Mouse (Mus musculus): ENCODE data around the gene Xylt1. TPM values are rescaled to one million over a fixed set of nuclear protein-coding genes. Genes with fewer than 3 reads are reported as not detected.

Gene Xylt1
- polyA plus RNA-seq, 1 experiment from 2014 or later, result 1.6 TPM

DNA sequence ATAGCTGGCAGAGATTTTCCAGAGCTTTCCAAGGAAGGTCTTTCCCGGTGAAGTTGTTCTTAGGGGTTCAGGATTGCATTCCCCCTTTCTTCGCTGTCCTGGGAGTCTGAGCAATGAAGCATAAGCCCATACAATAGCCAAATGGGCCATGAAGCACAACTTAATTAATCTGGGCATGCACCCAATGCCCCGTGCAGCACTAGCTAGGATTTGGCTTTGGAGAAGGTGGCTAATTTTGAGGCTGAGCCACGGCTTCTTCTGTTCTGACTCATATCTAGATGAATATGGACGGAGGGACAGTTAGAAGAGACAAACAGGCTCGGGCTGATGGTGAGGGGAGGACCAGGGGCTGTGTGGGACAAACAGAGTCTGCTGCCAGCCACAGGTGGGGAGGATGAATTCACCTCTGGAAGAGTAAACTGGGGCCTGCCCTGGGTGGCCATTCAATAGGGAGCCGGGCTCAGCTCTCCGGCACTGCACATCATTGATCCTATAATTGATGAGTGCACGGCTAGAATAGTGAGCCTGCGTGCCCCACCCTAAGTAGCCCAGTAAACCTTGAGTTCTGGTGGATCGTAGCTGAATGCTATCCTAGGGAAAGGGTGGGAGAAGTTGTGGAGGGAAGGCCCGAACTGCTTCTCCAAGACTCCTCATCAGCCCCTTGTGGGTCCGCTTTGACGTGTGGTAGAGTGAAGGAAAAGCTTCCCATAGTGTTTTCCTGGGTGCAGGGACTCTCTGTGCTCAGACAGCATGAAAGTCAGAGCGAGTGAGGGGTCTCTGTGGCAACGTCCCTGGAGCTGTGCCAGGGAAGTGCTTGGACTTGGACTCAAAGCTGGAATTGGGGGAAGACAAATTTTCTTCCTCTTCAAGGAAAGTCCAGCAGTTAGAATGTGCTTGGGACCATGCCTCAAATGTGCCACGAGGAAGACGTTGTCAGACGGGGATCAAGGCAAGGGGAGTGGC, 92.3 kb downstream of the Xylt1 start:
- 56% methylated on average over 19 of the region's 19 CpGs for WGBS
- H3K36me3 ChIP-seq (ENCODE audit: control insufficient read depth, insufficient read depth, low read length), result no peaks in the 10 kb centered on the region
- no peak overlapping the region for H3K4me2 ChIP-seq (ENCODE audit: low read length)
- ATAC-seq (replicated peaks; ENCODE audit: low FRiP score, low TSS enrichment, low read depth) (no peak), DNase-seq (ENCODE audit: low spot score) (no peak)
- H3K27ac ChIP-seq (ENCODE audit: low read depth), result no peak overlapping the region
- H3K9ac ChIP-seq (ENCODE audit: low read length), result no peak overlapping the region
- H3K4me1 ChIP-seq (replicated peaks; ENCODE audit: control insufficient read depth, insufficient read depth, low read length), result peaks cover 7% of the 10 kb centered on the region; the same call in 1 of the 2 replicates
- no peaks in the 10 kb centered on the region for H3K27me3 ChIP-seq (replicated peaks; ENCODE audit: control insufficient read depth, insufficient read depth, low read length)
- no peak overlapping the region for H3K4me3 ChIP-seq (ENCODE audit: low read depth, low read length)
- no peaks in the 10 kb centered on the region for H3K9me3 ChIP-seq (ENCODE audit: control insufficient read depth, low read length)

DNA sequence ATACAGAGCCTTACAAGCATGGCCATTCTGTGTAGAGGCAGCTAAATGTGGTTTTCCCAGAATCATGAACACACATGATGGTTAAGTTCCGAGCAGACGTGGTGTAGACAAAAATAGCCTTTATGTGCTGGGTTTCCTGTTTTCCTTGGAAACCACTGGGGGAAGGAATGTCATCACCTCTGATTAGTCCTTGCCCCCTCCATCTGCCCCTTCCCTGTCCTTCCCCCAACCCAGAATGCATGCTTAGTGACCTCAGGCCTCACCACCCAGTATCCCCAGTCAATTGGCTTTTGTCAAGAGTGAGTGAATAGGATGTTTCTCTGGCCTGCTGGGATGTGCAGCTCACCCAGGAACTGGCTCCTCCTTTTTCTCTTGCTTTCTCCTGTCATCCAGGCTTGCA, 93.5 kb downstream of the Xylt1 start:
- no peak for ATAC-seq (replicated peaks; ENCODE audit: low FRiP score, low TSS enrichment, low read depth)
- Histone ChIP-seq H3K27ac (ENCODE audit: low read depth) (no peak overlapping the region), H3K27me3 (replicated peaks; ENCODE audit: control insufficient read depth, insufficient read depth, low read length) (no peaks in the 10 kb centered on the region), H3K9ac (ENCODE audit: low read length) (no peak overlapping the region), H3K36me3 (ENCODE audit: control insufficient read depth, insufficient read depth, low read length) (no peaks in the 10 kb centered on the region), H3K9me3 (ENCODE audit: control insufficient read depth, low read length) (no peaks in the 10 kb centered on the region), H3K4me1 (replicated peaks; ENCODE audit: control insufficient read depth, insufficient read depth, low read length) (peaks cover 7% of the 10 kb centered on the region; the same call in 1 of the 2 replicates), H3K4me3 (ENCODE audit: low read depth, low read length) (no peak overlapping the region), H3K4me2 (ENCODE audit: low read length) (no peak overlapping the region)
- DNase-seq (ENCODE audit: low spot score), result no peak
- 45% methylated on average over 2 of the region's 2 CpGs for WGBS

DNA sequence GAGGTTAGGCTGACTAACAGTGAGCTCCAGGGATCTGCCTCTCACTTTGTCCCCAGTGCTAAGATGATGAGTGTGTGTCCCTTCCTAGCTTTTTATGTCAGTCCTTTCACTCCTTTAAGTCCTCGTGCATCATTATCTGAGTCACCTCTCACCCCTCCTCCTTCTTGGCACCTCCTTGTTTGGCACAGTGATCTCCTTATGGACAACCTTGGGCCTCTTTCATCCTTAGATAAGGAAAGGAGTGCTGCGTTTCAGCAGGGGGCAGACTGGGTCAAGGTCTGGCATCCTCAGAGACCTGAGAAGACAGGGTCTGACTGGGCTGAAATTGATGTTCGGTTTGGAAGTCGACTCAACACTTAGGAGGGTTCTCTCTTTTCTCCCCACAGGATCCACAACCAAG, 94.3 kb downstream of the Xylt1 start:
- Histone ChIP-seq H3K4me1 (replicated peaks; ENCODE audit: control insufficient read depth, insufficient read depth, low read length) (peaks cover 7% of the 10 kb centered on the region; the same call in 1 of the 2 replicates), H3K4me3 (ENCODE audit: low read depth, low read length) (no peak overlapping the region), H3K36me3 (ENCODE audit: control insufficient read depth, insufficient read depth, low read length) (no peaks in the 10 kb centered on the region), H3K9me3 (ENCODE audit: control insufficient read depth, low read length) (no peaks in the 10 kb centered on the region), H3K27ac (ENCODE audit: low read depth) (no peak overlapping the region), H3K27me3 (replicated peaks; ENCODE audit: control insufficient read depth, insufficient read depth, low read length) (no peaks in the 10 kb centered on the region), H3K4me2 (ENCODE audit: low read length) (no peak overlapping the region), H3K9ac (ENCODE audit: low read length) (no peak overlapping the region)
- DNase-seq (ENCODE audit: low spot score), result no peak
- WGBS, result 48% methylated on average over 4 of the region's 4 CpGs
- ATAC-seq (replicated peaks; ENCODE audit: low FRiP score, low TSS enrichment, low read depth), result no peak

DNA sequence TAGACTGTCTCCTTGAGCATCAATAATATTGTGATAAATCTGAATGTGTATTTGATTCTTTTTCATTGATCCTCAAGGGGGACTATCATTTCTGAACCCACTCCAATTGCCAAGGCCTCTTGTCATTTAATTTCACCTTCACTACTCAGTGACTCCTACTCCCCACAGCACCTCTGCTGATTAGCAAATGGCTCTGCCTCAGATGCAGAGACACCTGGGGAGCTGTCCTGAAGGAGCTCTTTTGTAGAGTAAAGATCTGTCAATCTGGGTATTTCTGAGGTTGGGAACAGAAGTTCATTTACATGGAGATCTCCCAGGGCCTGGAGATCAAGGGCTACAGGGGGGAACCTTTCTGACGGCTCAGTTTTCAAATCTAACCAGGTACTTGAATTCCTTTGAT, 98.2 kb downstream of the Xylt1 start:
- DNase-seq (ENCODE audit: low spot score) (no peak), ATAC-seq (replicated peaks; ENCODE audit: low FRiP score, low TSS enrichment, low read depth) (no peak)
- Histone ChIP-seq H3K4me1 (replicated peaks; ENCODE audit: control insufficient read depth, insufficient read depth, low read length) (no peaks in the 10 kb centered on the region), H3K36me3 (ENCODE audit: control insufficient read depth, insufficient read depth, low read length) (no peaks in the 10 kb centered on the region), H3K9me3 (ENCODE audit: control insufficient read depth, low read length) (no peaks in the 10 kb centered on the region), H3K27ac (ENCODE audit: low read depth) (no peak overlapping the region), H3K4me3 (ENCODE audit: low read depth, low read length) (no peak overlapping the region), H3K4me2 (ENCODE audit: low read length) (no peak overlapping the region), H3K27me3 (replicated peaks; ENCODE audit: control insufficient read depth, insufficient read depth, low read length) (no peaks in the 10 kb centered on the region), H3K9ac (ENCODE audit: low read length) (no peak overlapping the region)
- WGBS, result 31% methylated on average over 1 of the region's 1 CpGs

DNA sequence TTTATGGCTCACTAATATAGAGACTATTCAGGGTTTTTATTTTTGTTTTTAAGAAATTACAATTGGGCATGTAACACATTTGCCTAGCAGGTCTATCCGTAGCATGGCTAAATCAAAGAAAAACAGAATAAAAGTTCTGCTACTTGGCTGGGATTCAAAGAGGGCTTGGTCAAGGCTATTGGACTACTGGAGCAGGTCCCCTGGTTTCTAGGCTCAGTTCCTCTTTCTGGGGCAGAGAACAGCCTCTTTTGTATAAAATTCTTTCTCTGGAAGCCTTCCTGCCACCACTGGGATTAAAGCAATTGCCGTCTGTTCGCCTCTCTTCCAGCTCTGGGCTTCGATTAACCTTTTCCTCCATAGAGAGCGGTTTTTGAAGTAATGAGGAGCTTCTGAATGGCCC, 100.1 kb downstream of the Xylt1 start:
- 85% methylated on average over 5 of the region's 5 CpGs for WGBS
- H3K27ac ChIP-seq (ENCODE audit: low read depth), result no peak overlapping the region
- H3K9me3 ChIP-seq (ENCODE audit: control insufficient read depth, low read length), result no peaks in the 10 kb centered on the region
- no peaks in the 10 kb centered on the region for H3K27me3 ChIP-seq (replicated peaks; ENCODE audit: control insufficient read depth, insufficient read depth, low read length)
- no peak for DNase-seq (ENCODE audit: low spot score)
- no peaks in the 10 kb centered on the region for H3K4me1 ChIP-seq (replicated peaks; ENCODE audit: control insufficient read depth, insufficient read depth, low read length)
- H3K36me3 ChIP-seq (ENCODE audit: control insufficient read depth, insufficient read depth, low read length), result no peaks in the 10 kb centered on the region
- ATAC-seq (replicated peaks; ENCODE audit: low FRiP score, low TSS enrichment, low read depth), result no peak
- H3K9ac ChIP-seq (ENCODE audit: low read length), result no peak overlapping the region
- H3K4me3 ChIP-seq (ENCODE audit: low read depth, low read length), result no peak overlapping the region
- H3K4me2 ChIP-seq (ENCODE audit: low read length), result no peak overlapping the region

DNA sequence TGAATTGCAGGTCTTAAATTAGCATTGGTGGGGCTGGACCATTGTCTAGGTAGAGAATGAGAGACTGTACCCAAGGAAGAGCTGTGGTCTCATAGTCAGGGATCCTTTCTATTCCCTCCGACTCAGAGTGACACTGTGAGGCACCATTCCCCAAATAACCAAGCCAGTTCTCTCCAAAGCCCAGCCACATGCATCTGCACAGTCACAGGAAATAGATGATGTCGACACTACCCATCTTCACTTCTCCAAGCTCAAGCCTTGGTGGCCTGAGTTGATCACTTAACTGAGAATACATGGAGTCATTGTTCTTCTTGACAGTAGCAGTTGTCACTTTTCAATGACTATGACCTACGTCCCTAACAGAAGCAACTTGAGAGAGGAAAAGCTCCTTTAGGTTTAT, 100.6 kb downstream of the Xylt1 start:
- no peak for ATAC-seq (replicated peaks; ENCODE audit: low FRiP score, low TSS enrichment, low read depth)
- DNase-seq (ENCODE audit: low spot score), result no peak
- H3K27ac ChIP-seq (ENCODE audit: low read depth), result no peak overlapping the region
- no peaks in the 10 kb centered on the region for H3K27me3 ChIP-seq (replicated peaks; ENCODE audit: control insufficient read depth, insufficient read depth, low read length)
- 89% methylated on average over 3 of the region's 3 CpGs for WGBS
- H3K36me3 ChIP-seq (ENCODE audit: control insufficient read depth, insufficient read depth, low read length), result no peaks in the 10 kb centered on the region
- H3K4me2 ChIP-seq (ENCODE audit: low read length), result no peak overlapping the region
- no peak overlapping the region for H3K9ac ChIP-seq (ENCODE audit: low read length)
- no peaks in the 10 kb centered on the region for H3K4me1 ChIP-seq (replicated peaks; ENCODE audit: control insufficient read depth, insufficient read depth, low read length)
- no peaks in the 10 kb centered on the region for H3K9me3 ChIP-seq (ENCODE audit: control insufficient read depth, low read length)
- H3K4me3 ChIP-seq (ENCODE audit: low read depth, low read length), result no peak overlapping the region

DNA sequence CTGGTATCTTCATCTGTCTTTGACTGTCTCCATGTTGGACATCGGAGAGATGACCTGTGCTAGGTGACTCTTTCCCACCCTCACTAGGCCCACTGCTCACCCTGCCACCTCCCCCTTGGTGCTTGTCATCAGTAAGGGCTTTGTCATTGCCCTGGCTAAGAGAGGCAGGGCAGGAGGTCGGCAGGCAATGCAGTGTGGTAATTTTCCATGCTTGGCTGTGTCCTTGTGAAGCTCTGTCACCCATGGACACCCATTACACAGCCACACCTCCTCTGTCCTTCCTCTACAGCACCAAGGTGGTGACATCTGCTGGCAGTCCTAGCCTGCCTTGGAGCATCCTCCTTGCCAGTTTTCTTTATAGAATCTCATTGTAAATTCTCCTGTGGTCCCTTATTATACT, 101.9 kb downstream of the Xylt1 start:
- 84% methylated on average over 2 of the region's 2 CpGs for WGBS
- no peaks in the 10 kb centered on the region for H3K4me1 ChIP-seq (replicated peaks; ENCODE audit: control insufficient read depth, insufficient read depth, low read length)
- no peaks in the 10 kb centered on the region for H3K36me3 ChIP-seq (ENCODE audit: control insufficient read depth, insufficient read depth, low read length)
- no peak overlapping the region for H3K9ac ChIP-seq (ENCODE audit: low read length)
- no peak for ATAC-seq (replicated peaks; ENCODE audit: low FRiP score, low TSS enrichment, low read depth)
- no peaks in the 10 kb centered on the region for H3K27me3 ChIP-seq (replicated peaks; ENCODE audit: control insufficient read depth, insufficient read depth, low read length)
- no peak for DNase-seq (ENCODE audit: low spot score)
- no peaks in the 10 kb centered on the region for H3K9me3 ChIP-seq (ENCODE audit: control insufficient read depth, low read length)
- no peak overlapping the region for H3K4me2 ChIP-seq (ENCODE audit: low read length)
- H3K4me3 ChIP-seq (ENCODE audit: low read depth, low read length), result no peak overlapping the region
- H3K27ac ChIP-seq (ENCODE audit: low read depth), result no peak overlapping the region

DNA sequence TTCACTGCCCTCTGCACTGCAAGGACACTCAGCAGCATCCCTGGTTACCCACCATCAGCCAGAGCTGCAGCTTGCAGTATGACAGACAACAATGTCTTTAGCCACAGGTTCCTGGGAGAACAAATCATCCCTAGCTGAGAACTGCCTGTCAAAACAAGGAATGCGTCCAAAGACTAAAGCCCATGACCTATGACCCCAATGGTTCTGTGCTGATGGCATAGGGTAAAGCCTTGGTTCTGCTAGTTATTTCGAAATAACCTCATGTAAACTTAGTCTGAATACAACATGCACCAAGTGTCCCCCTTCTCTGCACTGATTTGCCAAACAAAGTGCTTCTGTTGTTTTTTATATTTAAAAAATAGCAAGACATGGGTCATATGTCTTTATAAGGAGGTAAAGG, 103.8 kb downstream of the Xylt1 start:
- no peaks in the 10 kb centered on the region for H3K36me3 ChIP-seq (ENCODE audit: control insufficient read depth, insufficient read depth, low read length)
- H3K27ac ChIP-seq (ENCODE audit: low read depth), result no peak overlapping the region
- no peak overlapping the region for H3K4me2 ChIP-seq (ENCODE audit: low read length)
- no peaks in the 10 kb centered on the region for H3K9me3 ChIP-seq (ENCODE audit: control insufficient read depth, low read length)
- no peak overlapping the region for H3K9ac ChIP-seq (ENCODE audit: low read length)
- ATAC-seq (replicated peaks; ENCODE audit: low FRiP score, low TSS enrichment, low read depth) (no peak), DNase-seq (ENCODE audit: low spot score) (no peak)
- H3K4me1 ChIP-seq (replicated peaks; ENCODE audit: control insufficient read depth, insufficient read depth, low read length), result no peaks in the 10 kb centered on the region
- H3K4me3 ChIP-seq (ENCODE audit: low read depth, low read length), result no peak overlapping the region
- 61% methylated on average over 2 of the region's 2 CpGs for WGBS
- H3K27me3 ChIP-seq (replicated peaks; ENCODE audit: control insufficient read depth, insufficient read depth, low read length), result no peaks in the 10 kb centered on the region

DNA sequence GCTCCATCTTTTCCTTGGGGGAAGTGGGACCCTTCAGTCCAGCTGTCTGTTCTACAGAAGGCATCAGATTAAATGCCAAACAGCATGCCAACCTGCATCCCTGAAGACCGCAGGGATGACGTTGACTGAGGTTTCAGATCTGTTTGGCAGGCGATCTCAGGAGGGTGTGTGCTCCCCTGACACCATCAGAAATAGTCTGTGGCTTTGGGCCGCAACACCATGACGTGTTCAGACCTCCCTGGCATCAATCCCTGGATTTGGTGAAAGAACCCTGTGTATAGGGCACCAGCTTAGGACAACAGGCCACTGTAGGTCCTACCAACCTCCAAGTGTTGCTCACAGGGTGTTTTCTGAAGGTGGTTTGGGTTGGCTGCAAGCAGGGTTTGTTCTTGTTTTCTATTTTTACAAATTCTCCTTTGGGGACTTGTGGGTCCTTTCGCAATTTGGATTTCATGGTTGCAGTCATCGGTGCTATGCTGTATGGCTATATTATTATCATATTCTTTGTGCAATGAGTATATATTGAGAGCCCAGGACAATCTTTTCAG, 104.3 kb downstream of the Xylt1 start:
- Histone ChIP-seq H3K9ac (ENCODE audit: low read length) (no peak overlapping the region), H3K36me3 (ENCODE audit: control insufficient read depth, insufficient read depth, low read length) (no peaks in the 10 kb centered on the region), H3K27me3 (replicated peaks; ENCODE audit: control insufficient read depth, insufficient read depth, low read length) (no peaks in the 10 kb centered on the region), H3K4me1 (replicated peaks; ENCODE audit: control insufficient read depth, insufficient read depth, low read length) (no peaks in the 10 kb centered on the region), H3K4me2 (ENCODE audit: low read length) (no peak overlapping the region), H3K27ac (ENCODE audit: low read depth) (no peak overlapping the region), H3K9me3 (ENCODE audit: control insufficient read depth, low read length) (no peaks in the 10 kb centered on the region), H3K4me3 (ENCODE audit: low read depth, low read length) (no peak overlapping the region)
- ATAC-seq (replicated peaks; ENCODE audit: low FRiP score, low TSS enrichment, low read depth) (no peak), DNase-seq (ENCODE audit: low spot score) (no peak)
- 89% methylated on average over 7 of the region's 7 CpGs for WGBS
